Mouse (Mus musculus) spleen, adult 2 months (tissue): ENCODE measurements around the gene Nek6. TPM values are rescaled to one million over a fixed set of nuclear protein-coding genes. Genes with fewer than 3 reads are reported as not detected.

Experiments used
- DNase-seq, 2 experiments: peaks; one replicate each; pipeline versions ENCODE4 v3.0.0 to v3.0.0-alpha.2; 2012 to 2021; ENCODE audit warnings: low spot score in 2 of 2, low read depth in 1 of 2
- H3K27ac ChIP-seq: fragments of 200-500 bp; 2 replicates; pipeline ENCODE4 v1.5.1; 2012; ENCODE audit warnings: low read length, inconsistent platforms; ENCODE audit not compliant: insufficient read depth
- H3K27me3 ChIP-seq: fragments of 200-500 bp; 2 replicates; pipeline ENCODE4 v1.6.1; 2012; ENCODE audit warnings: mild to moderate bottlenecking, moderate library complexity, low read length, inconsistent platforms; ENCODE audit not compliant: control insufficient read depth, insufficient read depth
- H3K36me3 ChIP-seq: fragments of 200-500 bp; 2 replicates; pipeline ENCODE4 v1.6.1; 2012; ENCODE audit warnings: mild to moderate bottlenecking, low read length, inconsistent platforms; ENCODE audit not compliant: control insufficient read depth, insufficient read depth
- H3K4me1 ChIP-seq: fragments of 200-500 bp; 2 replicates; pipeline ENCODE4 v1.6.1; 2011; ENCODE audit warnings: inconsistent platforms; ENCODE audit not compliant: control insufficient read depth, insufficient read depth, insufficient read length
- H3K4me3 ChIP-seq: fragments of 200-500 bp; 2 replicates; pipeline ENCODE4 v1.5.1; 2011; ENCODE audit warnings: mild to moderate bottlenecking, inconsistent platforms; ENCODE audit not compliant: insufficient read depth, insufficient read length; ENCODE audit errors: extremely low read depth
- CTCF ChIP-seq: fragments of 200-500 bp; IDR thresholded peaks from 2 replicates; pipeline ENCODE4 v1.5.1; 2011; ENCODE audit warnings: mild to moderate bottlenecking, inconsistent platforms; ENCODE audit not compliant: insufficient read depth, insufficient read length, insufficient replicate concordance; ENCODE audit errors: extremely low read depth
- POLR2A ChIP-seq: fragments of 200-500 bp; IDR thresholded peaks from 2 replicates; pipeline ENCODE4 v1.6.1; 2011; ENCODE audit warnings: low read depth, low read length, inconsistent platforms
- WGBS: fragments of 180-500 bp; shearing (Covaris S2); methylation state at CpG from one replicate; pipeline ENCODE4 v1.1.7; 2018; 5-methylcytosine and 5-hydroxymethylcytosine counted together
- polyA plus RNA-seq: library from polyadenylated mRNA; depleted of rRNA; stranded (reverse); fragments of >200 nt; gene quantifications from 2 replicates; pipeline ENCODE4 v1.2.3, GENCODE M21; 2012; rRNA removed

The Nek6 gene
- polyA plus RNA-seq, 1 experiment = 9.4 TPM

DNA sequence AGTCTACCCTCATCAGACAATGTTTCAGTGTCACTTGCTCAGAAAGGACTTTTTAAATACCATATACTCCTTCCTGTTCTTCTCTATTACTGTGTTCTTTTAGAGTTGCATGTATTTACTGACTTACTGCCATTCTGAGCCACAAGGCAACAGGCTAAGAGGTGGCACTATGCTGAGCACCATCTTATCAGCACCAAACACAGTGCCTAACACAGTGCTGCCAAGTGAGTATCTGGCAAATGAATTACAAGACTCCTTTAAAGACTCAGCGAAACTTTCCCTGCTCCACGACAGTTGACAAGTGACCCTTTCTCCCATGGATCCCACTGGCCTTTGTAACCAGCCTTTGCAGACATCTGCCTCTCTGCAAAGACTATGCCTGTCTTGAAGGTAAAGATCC is 119.1 kb downstream of the Nek6 start:
- peaks cover 46% of the 10 kb centered on the region for H3K36me3 ChIP-seq
- no peaks in the 10 kb centered on the region for H3K27me3 ChIP-seq
- TF ChIP-seq POLR2A (no peak), CTCF (no peak)
- H3K4me1 ChIP-seq = no peaks in the 10 kb centered on the region
- H3K4me3 ChIP-seq = no peak overlapping the region
- no peak overlapping the region for H3K27ac ChIP-seq
- 92% methylated on average over 2 of the region's 2 CpGs for WGBS
- no peak for DNase-seq

DNA sequence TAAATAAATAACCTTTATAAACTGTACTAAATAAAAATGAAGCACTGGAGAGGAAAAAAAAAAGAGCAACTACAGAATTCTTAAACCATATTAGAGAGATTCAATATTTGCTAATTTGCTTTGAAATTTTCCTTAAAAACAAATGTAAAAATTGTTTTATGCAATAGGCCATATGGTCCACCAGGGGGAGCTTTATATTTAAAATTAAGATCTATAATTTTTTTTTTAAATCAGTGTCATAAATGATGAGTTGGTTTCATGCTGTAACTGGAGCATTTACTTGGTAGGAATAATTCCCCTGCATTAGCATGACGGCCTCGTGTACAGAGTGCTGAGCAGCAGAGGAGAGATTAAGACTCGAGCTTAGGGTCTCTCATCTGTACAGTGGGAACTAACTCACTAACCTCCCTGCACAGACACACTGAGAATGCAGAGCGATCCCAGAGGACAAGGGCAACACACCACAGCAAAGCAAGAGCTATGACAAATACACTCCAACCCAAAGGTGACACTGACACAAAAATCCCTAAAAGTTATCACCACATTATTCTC is 126.3 kb downstream of the Nek6 start:
- H3K36me3 ChIP-seq = peaks cover 29% of the 10 kb centered on the region
- no peaks in the 10 kb centered on the region for H3K27me3 ChIP-seq
- H3K4me3 ChIP-seq = no peak overlapping the region
- H3K27ac ChIP-seq = no peak overlapping the region
- DNase-seq = no peak
- WGBS = 82% methylated on average over 4 of the region's 4 CpGs
- TF ChIP-seq POLR2A = no peak
- TF ChIP-seq CTCF = no peak
- no peaks in the 10 kb centered on the region for H3K4me1 ChIP-seq

DNA sequence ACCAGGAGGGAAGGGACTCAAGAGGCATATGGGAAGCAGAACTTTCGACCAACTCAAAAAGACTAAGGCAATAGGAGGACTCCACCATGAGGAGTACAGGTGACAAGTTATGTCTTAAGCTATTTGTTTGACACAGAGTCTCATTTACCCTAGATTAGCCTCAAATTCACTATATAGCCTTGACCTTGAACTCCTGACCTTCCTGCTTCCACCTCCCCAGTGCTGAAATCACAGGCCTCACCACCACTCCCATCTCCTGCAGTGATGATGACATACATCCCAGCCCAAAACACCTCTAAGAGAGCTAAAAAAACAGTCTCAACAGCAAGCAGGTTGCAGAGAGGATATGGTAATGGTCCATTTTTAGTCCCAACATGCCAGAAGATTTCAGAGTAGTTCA is 130.3 kb downstream of the Nek6 start:
- TF ChIP-seq POLR2A = no peak
- TF ChIP-seq CTCF = no peak
- DNase-seq = no peak
- peaks cover 16% of the 10 kb centered on the region for H3K36me3 ChIP-seq
- no peak overlapping the region for H3K27ac ChIP-seq
- peaks cover 3% of the 10 kb centered on the region; the same call in 1 of the 2 replicates for H3K4me1 ChIP-seq
- no peak overlapping the region for H3K4me3 ChIP-seq
- no peaks in the 10 kb centered on the region for H3K27me3 ChIP-seq
- WGBS = 94% methylated on average over 1 of the region's 1 CpGs

DNA sequence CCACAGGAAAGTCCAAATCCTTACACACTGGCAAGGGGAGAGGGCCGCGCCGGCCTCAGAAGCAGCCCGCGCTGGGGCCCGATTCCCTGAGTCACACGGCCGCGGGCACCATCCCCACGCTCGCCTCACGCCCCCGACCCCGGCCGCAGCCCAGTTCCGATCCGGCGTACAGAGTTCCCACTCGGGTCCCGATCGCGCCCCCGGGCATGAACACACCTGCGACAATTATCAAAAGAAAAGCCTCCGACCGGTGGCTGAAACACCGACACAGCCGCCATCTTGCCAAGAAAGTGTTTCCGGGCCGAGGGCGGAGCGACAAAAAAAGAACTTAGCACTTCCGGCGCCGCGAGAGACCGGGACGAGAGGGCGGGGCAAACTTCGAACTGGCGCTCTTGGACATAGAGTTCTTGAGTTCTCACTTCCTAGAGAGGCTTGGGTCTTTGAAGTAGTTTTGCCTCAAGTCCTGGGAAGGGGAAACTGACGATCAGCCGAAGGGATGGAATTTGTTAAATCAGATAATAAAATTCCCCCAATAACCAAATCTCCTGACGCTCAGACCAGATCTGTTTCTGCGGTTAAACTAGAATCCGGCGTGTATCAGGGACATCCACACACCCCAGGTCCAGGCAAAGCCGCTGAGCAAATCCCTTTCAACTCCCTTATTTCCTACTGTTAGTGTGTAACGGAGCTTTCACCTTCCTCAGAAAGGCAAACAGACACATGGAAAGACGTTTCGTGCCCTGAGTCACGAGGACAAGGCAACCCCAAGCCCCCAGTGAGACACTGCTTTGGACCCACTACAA is 132.4 kb downstream of the Nek6 start, which contains the start of gene Psmb7:
TSS of gene Psmb7 (minus strand) at position 463 of the 803 bp plus-strand sequence.
- Histone ChIP-seq H3K36me3 (peaks cover 13% of the 10 kb centered on the region), H3K4me3 (peak within 1 kb of the TSS; percentile 89), H3K4me1 (peaks cover 3% of the 10 kb centered on the region; the same call in 1 of the 2 replicates), H3K27ac (peak within 1 kb of the TSS; percentile 49), H3K27me3 (no peaks in the 10 kb centered on the region)
- peak; percentile 83 to 86 for DNase-seq
- TF ChIP-seq CTCF (no peak), POLR2A (peak; percentile 34)
- WGBS = 5% methylated on average over 52 of the region's 52 CpGs

Other genes starting within 250 kb of the Nek6 start
- 16.0 and 17.5 TPM in 2 replicates for gene Dennd1a, start 224.3 kb upstream of the Nek6 start, polyA plus RNA-seq
- gene Lhx2, start 172.4 kb upstream of the Nek6 start, polyA plus RNA-seq = 0.25 and 0.30 TPM in 2 replicates
- gene Psmb7, start 132.4 kb downstream of the Nek6 start, polyA plus RNA-seq = 21.3 and 22.6 TPM in 2 replicates
- gene Nr5a1, start 202.9 kb downstream of the Nek6 start, polyA plus RNA-seq = 15.1 and 15.7 TPM in 2 replicates